Mouse (Mus musculus) granulocyte monocyte progenitor cell, adult 5-6 weeks (primary cell): Measurements from ENCODE around the gene Gm11541. TPM values are rescaled to one million over a fixed set of nuclear protein-coding genes. Genes with fewer than 3 reads are reported as not detected.

Source experiments
- total RNA-seq, 2 experiments: library from RNA; stranded (forward) in 1 of 2; stranded (reverse) in 1 of 2; fragments of 200-712, 200-1000 nt in 1 of 2; fragments of >200 nt in 1 of 2; fragmentation: Nextera tagmentation in 1 of 2; gene quantifications; 2 replicates each; pipeline ENCODE4 v1.2.3; 2014 to 2017

Gm11541 gene
- total RNA-seq, 2 experiments from 2014 or later, result not detected

Other genes with a start within 250 kb of the Gm11541 start
- gene Cacna1g, start 230.3 kb downstream of the Gm11541 start, total RNA-seq (2014; fragmentation: Nextera tagmentation), result not detected in 2 replicates
- gene Cacna1g, start 230.3 kb downstream of the Gm11541 start, total RNA-seq (2017), result not detected in 2 replicates
- gene Spata20, start 218.3 kb downstream of the Gm11541 start, total RNA-seq (2014; fragmentation: Nextera tagmentation), result not detected in 2 replicates
- not detected in 2 replicates for gene Spata20, start 218.3 kb downstream of the Gm11541 start, total RNA-seq (2017)
- gene Epn3, start 204.5 kb downstream of the Gm11541 start, total RNA-seq (2014; fragmentation: Nextera tagmentation), result not detected in 2 replicates
- gene Epn3, start 204.5 kb downstream of the Gm11541 start, total RNA-seq (2017), result not detected in 2 replicates
- gene Mycbpap, start 182.8 kb downstream of the Gm11541 start, total RNA-seq (2014; fragmentation: Nextera tagmentation), result 1.1 and 5.4 TPM in 2 replicates
- gene Mycbpap, start 182.8 kb downstream of the Gm11541 start, total RNA-seq (2017), result 0.13 TPM in 1 of 2 replicates, not detected in the other
- gene Rsad1, start 155.2 kb downstream of the Gm11541 start, total RNA-seq (2014; fragmentation: Nextera tagmentation), result 6.2 and 8.7 TPM in 2 replicates
- gene Rsad1, start 155.2 kb downstream of the Gm11541 start, total RNA-seq (2017), result 4.4 and 5.7 TPM in 2 replicates
- not detected in 2 replicates for gene Chad, start 139.5 kb downstream of the Gm11541 start, total RNA-seq (2014; fragmentation: Nextera tagmentation)
- not detected in 2 replicates for gene Chad, start 139.5 kb downstream of the Gm11541 start, total RNA-seq (2017)
- 12.9 and 18.9 TPM in 2 replicates for gene Acsf2, start 102.6 kb downstream of the Gm11541 start, total RNA-seq (2014; fragmentation: Nextera tagmentation)
- gene Acsf2, start 102.6 kb downstream of the Gm11541 start, total RNA-seq (2017), result 2.1 and 2.5 TPM in 2 replicates
- gene Lrrc59, start 74.7 kb downstream of the Gm11541 start, total RNA-seq (2014; fragmentation: Nextera tagmentation), result 142 and 150 TPM in 2 replicates
- gene Lrrc59, start 74.7 kb downstream of the Gm11541 start, total RNA-seq (2017), result 238 and 257 TPM in 2 replicates
- gene Mrpl27, start 50.7 kb downstream of the Gm11541 start, total RNA-seq (2014; fragmentation: Nextera tagmentation), result 46.8 and 49.3 TPM in 2 replicates
- 40.0 and 45.7 TPM in 2 replicates for gene Mrpl27, start 50.7 kb downstream of the Gm11541 start, total RNA-seq (2017)
- 8.2 and 16.4 TPM in 2 replicates for gene Eme1, start 50.5 kb downstream of the Gm11541 start, total RNA-seq (2014; fragmentation: Nextera tagmentation)
- 36.4 and 51.6 TPM in 2 replicates for gene Eme1, start 50.5 kb downstream of the Gm11541 start, total RNA-seq (2017)
- 4.9 and 15.7 TPM in 2 replicates for gene Xylt2, start 27.0 kb downstream of the Gm11541 start, total RNA-seq (2014; fragmentation: Nextera tagmentation)
- gene Xylt2, start 27.0 kb downstream of the Gm11541 start, total RNA-seq (2017), result 3.9 and 4.8 TPM in 2 replicates
- gene Cdc34b, start 37.3 kb upstream of the Gm11541 start, total RNA-seq (2014; fragmentation: Nextera tagmentation), result not detected in 2 replicates
- not detected in 2 replicates for gene Cdc34b, start 37.3 kb upstream of the Gm11541 start, total RNA-seq (2017)
- gene Tmem92, start 78.2 kb upstream of the Gm11541 start, total RNA-seq (2014; fragmentation: Nextera tagmentation), result not detected in 2 replicates
- not detected in 2 replicates for gene Tmem92, start 78.2 kb upstream of the Gm11541 start, total RNA-seq (2017)
- gene Col1a1, start 231.7 kb upstream of the Gm11541 start, total RNA-seq (2014; fragmentation: Nextera tagmentation), result not detected in 2 replicates
- not detected in 2 replicates for gene Col1a1, start 231.7 kb upstream of the Gm11541 start, total RNA-seq (2017)